8 mouse cellular contexts compared by ENCODE assay signal in the genomic region with DNA sequence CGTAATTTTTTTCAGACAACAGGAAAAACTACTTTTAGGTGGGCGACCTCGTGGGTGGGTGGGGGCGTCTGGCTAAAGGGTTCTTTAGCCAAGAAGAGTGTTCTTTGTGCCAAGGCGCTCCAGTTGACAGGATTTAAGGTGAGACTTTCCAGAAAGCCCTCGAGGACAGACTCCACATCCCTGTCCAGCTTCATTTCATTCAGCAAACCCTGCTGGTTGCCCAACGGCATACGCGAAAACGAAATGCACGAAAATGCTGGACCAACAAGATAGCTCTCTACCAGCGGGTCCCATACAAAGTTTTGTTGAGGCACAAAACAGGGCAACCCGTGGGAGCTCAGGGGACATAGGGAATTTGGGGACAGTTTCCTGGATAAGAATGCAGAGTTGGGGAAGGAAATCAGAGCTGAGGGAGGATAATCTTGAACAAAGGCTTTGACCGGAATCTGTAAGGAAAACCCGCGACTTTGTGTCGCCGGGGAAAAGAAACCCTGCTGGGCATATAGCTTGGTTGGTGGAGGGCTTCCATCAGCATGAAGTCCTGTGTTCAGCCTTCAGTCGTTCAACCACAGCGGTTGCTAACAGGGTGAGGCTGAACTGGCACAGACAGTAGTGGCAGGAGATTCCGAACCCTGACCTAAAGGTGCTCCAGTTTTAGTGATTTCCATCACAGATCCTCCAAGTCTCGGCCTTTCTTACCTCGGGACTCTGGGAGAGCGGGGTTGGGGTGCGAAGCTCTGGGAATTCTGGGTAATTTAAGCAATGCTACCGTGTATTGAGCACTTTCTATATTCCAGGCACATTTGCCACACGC. TPM values are rescaled to one million over a fixed set of nuclear protein-coding genes. Genes with fewer than 3 reads are reported as not detected.
A peak's percentile ranks its signal among the peaks of the same experiment; 100 is the strongest.
DNase-seq lines count a peak whose midpoint lies in the region; ATAC-seq and TF ChIP-seq lines count a peak whose summit lies in the region.
"Had no signal": no experiment of that assay in that cellular context is flagged by ENCODE, and none has a peak within 500 bp of the region (broad histone marks: within the 10 kb centered on the region; RNA-seq: fewer than 3 reads in every experiment).

No protein-coding gene starts in this region.

- TF ChIP-seq EP300 in stomach, postnatal 0 days (optimal IDR thresholded peaks at IDR 0.05) = no peak

- peaks cover 93% of the 10 kb centered on the region for H3K27me3 ChIP-seq in megakaryocyte, embryonic 14.5 days (replicated peaks)
- H3K27me3 ChIP-seq in forebrain, embryonic 14.5 days (replicated peaks; ENCODE audit: control insufficient read depth, insufficient read depth, low read length) = peaks cover 68% of the 10 kb centered on the region
- H3K27me3 ChIP-seq in liver, embryonic 13.5 days = peaks cover 96% of the 10 kb centered on the region
- peaks cover 11% of the 10 kb centered on the region; the same call in 1 of the 2 replicates for H3K27me3 ChIP-seq in stomach, postnatal 0 days (ENCODE audit: control insufficient read depth, insufficient read depth, low read length)

- TF ChIP-seq CTCF in stomach, postnatal 0 days (IDR thresholded peaks at IDR 0.05; ENCODE audit: low read depth) = no peak
- no peak for TF ChIP-seq CTCF in lung, adult 2 months (IDR thresholded peaks at IDR 0.05; ENCODE audit: insufficient read depth, low read length)

- H3K27ac ChIP-seq in forebrain, embryonic 14.5 days (ENCODE audit: low read depth, low read length) = no peak overlapping the region
- H3K27ac ChIP-seq in liver, embryonic 13.5 days = no peak overlapping the region
- H3K27ac ChIP-seq in stomach, postnatal 0 days (replicated peaks) = no peak overlapping the region

- peaks cover 4% of the 10 kb centered on the region; the same call in 1 of the 2 replicates for H3K9me3 ChIP-seq in megakaryocyte, embryonic 14.5 days
- no peaks in the 10 kb centered on the region for H3K9me3 ChIP-seq in forebrain, embryonic 14.5 days (replicated peaks; ENCODE audit: control insufficient read depth, low read length)
- H3K9me3 ChIP-seq in liver, embryonic 13.5 days (replicated peaks) = no peaks in the 10 kb centered on the region
- H3K9me3 ChIP-seq in stomach, postnatal 0 days (ENCODE audit: control insufficient read depth, low read length) = no peaks in the 10 kb centered on the region

- peak overlapping the region; percentile 75 for H3K4me2 ChIP-seq in forebrain, embryonic 14.5 days (ENCODE audit: low read length)
- peak overlapping the region; percentile 68 for H3K4me2 ChIP-seq in liver, embryonic 13.5 days
- H3K4me2 ChIP-seq in stomach, postnatal 0 days (replicated peaks; ENCODE audit: low read depth) = peak overlapping the region; percentile 82

- DNase-seq in forebrain, embryonic 14.5 days (ENCODE audit: low spot score) = no peak
- no peak for DNase-seq in liver, embryonic 13.5 days
- DNase-seq in stomach, postnatal 0 days (ENCODE audit: low spot score) = no peak
- no peak for DNase-seq in frontal cortex, postnatal 36 days (ENCODE audit: low spot score in 2 of 2)
- DNase-seq in lung, adult 2 months = no peak

- TF ChIP-seq POLR2A in lung, adult 2 months (IDR thresholded peaks at IDR 0.05; ENCODE audit: borderline replicate concordance, extremely low read depth, low read depth, low read length) = no peak

- H3K4me3 ChIP-seq in megakaryocyte, embryonic 14.5 days (replicated peaks) = peak overlapping the region; percentile 87
- peak overlapping the region; percentile 46 for H3K4me3 ChIP-seq in forebrain, embryonic 14.5 days (ENCODE audit: low read depth, low read length)
- peak overlapping the region; percentile 52 for H3K4me3 ChIP-seq in liver, embryonic 13.5 days (replicated peaks)
- H3K4me3 ChIP-seq in stomach, postnatal 0 days (ENCODE audit: low read depth, low read length) = peak overlapping the region; percentile 42
- H3K4me3 ChIP-seq in lung, adult 2 months (replicated peaks; ENCODE audit: extremely low read depth, low read depth, low read length) = no peak overlapping the region

- H3K4me1 ChIP-seq in megakaryocyte, embryonic 14.5 days = peaks cover 60% of the 10 kb centered on the region
- H3K4me1 ChIP-seq in forebrain, embryonic 14.5 days (ENCODE audit: control insufficient read depth, insufficient read depth, low read length) = peaks cover 15% of the 10 kb centered on the region
- peaks cover 59% of the 10 kb centered on the region for H3K4me1 ChIP-seq in liver, embryonic 13.5 days (replicated peaks)
- 0 out of 2 replicates have a peak, but pooled peaks cover 2% of the 10 kb centered on the region for H3K4me1 ChIP-seq in stomach, postnatal 0 days (replicated peaks; ENCODE audit: control insufficient read depth, insufficient read depth)
- H3K4me1 ChIP-seq in lung, adult 2 months (ENCODE audit: control insufficient read depth, insufficient read depth, low read length) = peaks cover 11% of the 10 kb centered on the region

- no peaks in the 10 kb centered on the region for H3K36me3 ChIP-seq in megakaryocyte, embryonic 14.5 days (replicated peaks; ENCODE audit: low read length)
- H3K36me3 ChIP-seq in forebrain, embryonic 14.5 days (ENCODE audit: control insufficient read depth, insufficient read depth, low read length) = no peaks in the 10 kb centered on the region
- H3K36me3 ChIP-seq in liver, embryonic 13.5 days = no peaks in the 10 kb centered on the region
- no peaks in the 10 kb centered on the region for H3K36me3 ChIP-seq in stomach, postnatal 0 days (ENCODE audit: control insufficient read depth, insufficient read depth, low read length)

- H3K9ac ChIP-seq in forebrain, embryonic 14.5 days (ENCODE audit: low read length) = peak overlapping the region; percentile 67
- H3K9ac ChIP-seq in liver, embryonic 13.5 days = no peak overlapping the region
- H3K9ac ChIP-seq in stomach, postnatal 0 days (ENCODE audit: low read length) = no peak overlapping the region

- WGBS in forebrain, embryonic 14.5 days = 5% methylated on average over 27 of the region's 27 CpGs
- 15% methylated on average over 27 of the region's 27 CpGs for WGBS in liver, embryonic 13.5 days (ENCODE audit: insufficient replicate concordance)
- 27% methylated on average over 27 of the region's 27 CpGs for WGBS in stomach, postnatal 0 days
- WGBS in lung, adult 2 months = 29% methylated on average over 27 of the region's 27 CpGs

- no peak for ATAC-seq in megakaryocyte, adult 5-6 weeks (ENCODE audit: poor library complexity, severe bottlenecking)
- ATAC-seq in forebrain, embryonic 14.5 days = no peak
- ATAC-seq in liver, embryonic 13.5 days (ENCODE audit: low read depth) = no peak
- no peak for ATAC-seq in stomach, postnatal 0 days (ENCODE audit: low FRiP score, low TSS enrichment)

RNA-seq across cellular contexts. Expression of a gene that starts 3.6 kb away (rescaled TPM):
- not detected in 2 replicates for polyA plus RNA-seq in megakaryocyte, embryonic 14.5 days (2012; ENCODE audit: insufficient read depth, low replicate concordance)
- total RNA-seq in megakaryocyte, adult 5-6 weeks (2015) = not detected in 2 replicates
- total RNA-seq in megakaryocyte, adult 5-6 weeks (2017) = not detected in 2 replicates
- 10.1 and 11.6 TPM in 2 replicates for polyA plus RNA-seq in forebrain, embryonic 14.5 days (2014; fragmentation: Nextera tagmentation; extraction: Ambion mirVana)
- 0.61 and 0.83 TPM in 2 replicates for polyA plus RNA-seq in liver, embryonic 13.5 days (2015; fragmentation: Nextera tagmentation; extraction: Ambion mirVana)
- 3.7 and 4.2 TPM in 2 replicates for polyA plus RNA-seq in stomach, postnatal 0 days (2015; fragmentation: Nextera tagmentation; extraction: Ambion mirVana)
- polyA plus RNA-seq in lung, adult 2 months (2012; rRNA removed) = 37.9 and 61.1 TPM in 2 replicates

RNA-seq across cellular contexts. Expression of a gene that starts 3.6 kb away (rescaled TPM):
- polyA plus RNA-seq in megakaryocyte, embryonic 14.5 days (2012; ENCODE audit: insufficient read depth, low replicate concordance) = not detected in 2 replicates
- total RNA-seq in megakaryocyte, adult 5-6 weeks (2015) = not detected in 2 replicates
- not detected in 2 replicates for total RNA-seq in megakaryocyte, adult 5-6 weeks (2017)
- not detected in 2 replicates for polyA plus RNA-seq in forebrain, embryonic 14.5 days (2014; fragmentation: Nextera tagmentation; extraction: Ambion mirVana)
- polyA plus RNA-seq in liver, embryonic 13.5 days (2015; fragmentation: Nextera tagmentation; extraction: Ambion mirVana) = not detected in 2 replicates
- not detected in 2 replicates for polyA plus RNA-seq in stomach, postnatal 0 days (2015; fragmentation: Nextera tagmentation; extraction: Ambion mirVana)
- polyA plus RNA-seq in lung, adult 2 months (2012; rRNA removed) = not detected in 2 replicates
- total RNA-seq: gastrocnemius, postnatal 4 days had no signal

RNA-seq across cellular contexts. Expression of a gene that starts 4.9 kb away (rescaled TPM):
- 27.6 and 28.1 TPM in 2 replicates for polyA plus RNA-seq in megakaryocyte, embryonic 14.5 days (2012; ENCODE audit: insufficient read depth, low replicate concordance)
- 3.5 and 4.6 TPM in 2 replicates for total RNA-seq in megakaryocyte, adult 5-6 weeks (2015)
- total RNA-seq in megakaryocyte, adult 5-6 weeks (2017) = 3.8 and 5.9 TPM in 2 replicates
- 14.4 and 15.8 TPM in 2 replicates for polyA plus RNA-seq in forebrain, embryonic 14.5 days (2014; fragmentation: Nextera tagmentation; extraction: Ambion mirVana)
- 10.6 and 11.3 TPM in 2 replicates for polyA plus RNA-seq in liver, embryonic 13.5 days (2015; fragmentation: Nextera tagmentation; extraction: Ambion mirVana)
- polyA plus RNA-seq in stomach, postnatal 0 days (2015; fragmentation: Nextera tagmentation; extraction: Ambion mirVana) = 12.1 and 12.6 TPM in 2 replicates
- polyA plus RNA-seq in lung, adult 2 months (2012; rRNA removed) = 7.2 and 7.5 TPM in 2 replicates

RNA-seq across cellular contexts. Expression of a gene that starts 6.9 kb away (rescaled TPM):
- not detected in 2 replicates for polyA plus RNA-seq in megakaryocyte, embryonic 14.5 days (2012; ENCODE audit: insufficient read depth, low replicate concordance)
- not detected in 2 replicates for total RNA-seq in megakaryocyte, adult 5-6 weeks (2015)
- total RNA-seq in megakaryocyte, adult 5-6 weeks (2017) = not detected in 2 replicates
- 0.17 TPM in 1 of 2 replicates, not detected in the other for polyA plus RNA-seq in forebrain, embryonic 14.5 days (2014; fragmentation: Nextera tagmentation; extraction: Ambion mirVana)
- 0.21 and 0.52 TPM in 2 replicates for polyA plus RNA-seq in liver, embryonic 13.5 days (2015; fragmentation: Nextera tagmentation; extraction: Ambion mirVana)
- polyA plus RNA-seq in stomach, postnatal 0 days (2015; fragmentation: Nextera tagmentation; extraction: Ambion mirVana) = 0.21 and 0.31 TPM in 2 replicates
- not detected in 2 replicates for polyA plus RNA-seq in lung, adult 2 months (2012; rRNA removed)
- total RNA-seq: gastrocnemius, postnatal 4 days had no signal

RNA-seq across cellular contexts. Expression of a gene that starts 12.1 kb away (rescaled TPM):
- not detected in 2 replicates for polyA plus RNA-seq in megakaryocyte, embryonic 14.5 days (2012; ENCODE audit: insufficient read depth, low replicate concordance)
- total RNA-seq in megakaryocyte, adult 5-6 weeks (2015) = 0.11 TPM in 1 of 2 replicates, not detected in the other
- total RNA-seq in megakaryocyte, adult 5-6 weeks (2017) = not detected in 2 replicates
- 0.36 TPM in 1 of 2 replicates, not detected in the other for polyA plus RNA-seq in forebrain, embryonic 14.5 days (2014; fragmentation: Nextera tagmentation; extraction: Ambion mirVana)
- polyA plus RNA-seq in liver, embryonic 13.5 days (2015; fragmentation: Nextera tagmentation; extraction: Ambion mirVana) = 0.05 and 0.07 TPM in 2 replicates
- 9.4 and 9.5 TPM in 2 replicates for polyA plus RNA-seq in stomach, postnatal 0 days (2015; fragmentation: Nextera tagmentation; extraction: Ambion mirVana)
- polyA plus RNA-seq in lung, adult 2 months (2012; rRNA removed) = 13.8 and 15.8 TPM in 2 replicates
